Mouse (Mus musculus) heart, embryonic 16.5 days (tissue): ENCODE data around the gene Abcc10. TPM values are rescaled to one million over a fixed set of nuclear protein-coding genes. Genes with fewer than 3 reads are reported as not detected.

Experiments used
- ATAC-seq: fragments of 200-750 bp; cut with Nextera tagmentation; replicated peaks from 2 replicates; pipeline ENCODE4 v1.8.0; 2017; ENCODE audit warnings: moderate number of reproducible peaks; ENCODE audit not compliant: insufficient read depth, low FRiP score; ENCODE audit errors: extremely low read depth
- H3K27ac ChIP-seq: fragments of 300-500 bp; sonication (generic); 2 replicates; pipeline ENCODE4 v1.5.1; 2014; ENCODE audit warnings: mild to moderate bottlenecking, low read length, control low read depth, moderate library complexity
- H3K27me3 ChIP-seq: fragments of 300-500 bp; sonication (generic); 2 replicates; pipeline ENCODE4 v1.6.1; 2014; ENCODE audit warnings: low read length, mixed read lengths; ENCODE audit not compliant: control insufficient read depth, insufficient read depth
- H3K36me3 ChIP-seq: fragments of 300-500 bp; sonication (generic); 2 replicates; pipeline ENCODE4 v1.6.1; 2014; ENCODE audit not compliant: control insufficient read depth, insufficient read depth
- H3K4me1 ChIP-seq: fragments of 300-500 bp; sonication (generic); 2 replicates; pipeline ENCODE4 v1.6.1; 2014; ENCODE audit warnings: low read length, mixed read lengths; ENCODE audit not compliant: control insufficient read depth, insufficient read depth
- H3K4me2 ChIP-seq: fragments of 300-500 bp; sonication (generic); 2 replicates; pipeline ENCODE4 v1.6.1; 2014; ENCODE audit warnings: low read depth, mild to moderate bottlenecking, control low read depth, low read length
- H3K4me3 ChIP-seq: fragments of 300-500 bp; sonication (generic); 2 replicates; pipeline ENCODE4 v1.5.1; 2014; ENCODE audit warnings: mild to moderate bottlenecking, control low read depth, low read length
- H3K9ac ChIP-seq: fragments of 300-500 bp; sonication (generic); 2 replicates; pipeline ENCODE4 v1.6.1; 2014; ENCODE audit warnings: low read length, control low read depth
- H3K9me3 ChIP-seq: fragments of 300-500 bp; sonication (generic); replicated peaks from 2 replicates; pipeline ENCODE4 v1.6.1; 2016; ENCODE audit warnings: low read length; ENCODE audit not compliant: control insufficient read depth
- WGBS: fragments of 180-500 bp; shearing (Covaris S2); extraction: QIAGEN DNeasy Blood & Tissue Kit; methylation state at CpG from one replicate; pipeline ENCODE4 v1.1.7; 2014; 5-methylcytosine and 5-hydroxymethylcytosine counted together
- polyA plus RNA-seq: library from polyadenylated mRNA; unstranded; fragments of >200 nt; fragmentation: Nextera tagmentation; extraction: Ambion mirVana; gene quantifications from 2 replicates; pipeline ENCODE4 v1.2.1, GENCODE M21; 2015

The Abcc10 gene
- polyA plus RNA-seq, 1 experiment from 2014 or later: 4.9 TPM

DNA sequence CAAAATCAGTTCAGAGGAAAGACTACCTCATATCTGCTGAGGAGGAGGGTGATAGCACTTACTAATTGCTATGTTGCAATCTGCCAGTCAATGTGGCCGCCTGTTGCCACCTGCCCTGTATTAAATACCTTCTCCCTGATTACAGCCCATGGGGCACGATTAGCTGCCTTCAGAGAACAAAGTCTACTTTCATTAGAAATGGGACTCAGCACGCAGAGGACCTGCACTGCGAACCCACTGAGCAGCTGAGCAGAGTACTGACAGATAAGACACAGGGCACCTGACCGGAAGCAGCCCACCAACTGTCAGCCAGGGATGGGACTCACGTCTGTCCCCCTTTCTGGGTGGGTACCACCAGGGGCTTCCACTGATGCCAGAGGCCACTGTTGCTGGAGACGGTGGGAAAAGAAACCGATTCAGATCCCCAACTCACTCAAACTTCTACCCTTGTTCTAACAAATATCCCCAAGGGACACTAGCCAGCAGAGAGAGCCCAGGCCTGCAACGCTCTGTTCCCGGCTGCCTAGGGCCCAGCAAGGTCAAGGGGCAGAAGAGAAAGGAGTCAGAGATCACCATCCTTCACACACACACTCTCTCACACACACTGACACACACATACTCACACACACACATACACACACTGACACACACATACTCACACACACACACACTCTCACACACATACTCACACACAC is 60.0 kb downstream of the Abcc10 start:
- H3K9me3 ChIP-seq: no peaks in the 10 kb centered on the region
- 59% methylated on average over 10 of the region's 10 CpGs for WGBS
- no peak overlapping the region for H3K4me2 ChIP-seq
- H3K36me3 ChIP-seq: peaks cover 29% of the 10 kb centered on the region
- no peak overlapping the region for H3K4me3 ChIP-seq
- H3K9ac ChIP-seq: no peak overlapping the region
- no peak overlapping the region for H3K27ac ChIP-seq
- no peaks in the 10 kb centered on the region for H3K27me3 ChIP-seq
- ATAC-seq: no peak
- peaks cover 34% of the 10 kb centered on the region for H3K4me1 ChIP-seq

- WGBS: 78% methylated on average over 7 of the region's 7 CpGs
- no peak overlapping the region for H3K27ac ChIP-seq
- H3K4me2 ChIP-seq: no peak overlapping the region
- peaks cover 28% of the 10 kb centered on the region for H3K4me1 ChIP-seq
- H3K36me3 ChIP-seq: peaks cover 35% of the 10 kb centered on the region
- H3K9me3 ChIP-seq: no peaks in the 10 kb centered on the region
- H3K9ac ChIP-seq: no peak overlapping the region
- no peaks in the 10 kb centered on the region for H3K27me3 ChIP-seq
- H3K4me3 ChIP-seq: no peak overlapping the region
- ATAC-seq: no peak
Measured at GRCm38 (mm10) chr17:46267511-46267910, 60.6 kb downstream of the Abcc10 start.

DNA sequence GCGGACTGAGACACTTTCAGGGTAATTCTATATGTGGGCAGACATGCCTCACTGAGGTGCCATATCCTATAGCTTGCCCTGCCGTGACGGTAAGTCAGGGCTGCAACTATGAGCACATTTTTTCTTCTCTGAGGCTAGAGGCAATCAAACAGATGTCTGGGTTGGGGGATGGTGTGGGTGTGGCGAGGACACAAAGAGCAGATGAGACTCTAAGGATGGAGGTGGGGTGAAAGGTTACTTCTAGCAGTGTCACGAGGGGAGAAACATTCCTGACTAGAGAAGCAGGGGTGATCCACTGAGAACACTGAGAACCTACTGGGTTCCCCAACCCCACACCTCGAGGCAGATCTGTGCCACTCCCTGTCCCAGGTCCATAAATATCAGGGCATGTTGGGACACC is 61.2 kb downstream of the Abcc10 start:
- no peaks in the 10 kb centered on the region for H3K27me3 ChIP-seq
- no peak for ATAC-seq
- no peaks in the 10 kb centered on the region for H3K9me3 ChIP-seq
- peak overlapping the region; percentile 2; the same call in 1 of the 2 replicates for H3K27ac ChIP-seq
- no peak overlapping the region for H3K4me2 ChIP-seq
- H3K4me3 ChIP-seq: no peak overlapping the region
- H3K9ac ChIP-seq: no peak overlapping the region
- H3K36me3 ChIP-seq: peaks cover 40% of the 10 kb centered on the region
- 74% methylated on average over 6 of the region's 6 CpGs for WGBS
- peaks cover 25% of the 10 kb centered on the region for H3K4me1 ChIP-seq

DNA sequence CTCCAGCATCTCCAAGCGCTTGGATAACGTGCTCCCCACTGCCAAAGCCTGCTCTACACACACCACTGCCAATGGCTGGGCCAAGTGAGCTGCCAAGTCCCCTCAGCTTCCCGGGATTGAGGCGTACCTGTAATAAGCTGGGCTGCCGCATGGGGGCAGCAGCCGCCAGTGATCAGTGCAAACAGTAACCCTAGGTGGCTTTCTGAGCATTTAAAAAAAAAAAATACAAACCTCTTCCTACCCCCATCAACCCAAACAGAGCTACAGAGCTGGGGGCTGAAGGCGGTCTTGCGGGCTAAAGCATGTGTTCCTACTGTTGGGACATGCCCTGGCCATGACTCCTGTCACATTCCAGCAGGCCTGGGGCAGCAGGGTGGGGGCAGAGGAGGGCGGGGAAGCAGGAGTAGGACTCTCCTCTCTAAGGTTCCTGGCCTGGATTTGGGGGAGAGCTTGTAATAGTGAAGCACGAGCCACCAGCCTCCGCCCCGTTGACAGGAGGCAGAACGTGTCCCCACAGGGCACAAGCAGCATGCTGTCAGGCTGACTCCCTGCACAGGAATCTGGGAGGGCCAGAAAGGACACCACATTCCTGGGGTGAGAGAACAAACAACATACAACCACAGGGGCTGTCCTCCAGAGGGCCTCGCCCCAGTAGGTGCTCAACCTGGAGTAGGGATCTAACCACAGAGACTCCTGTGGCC is 62.1 kb downstream of the Abcc10 start:
- WGBS: 17% methylated on average over 14 of the region's 14 CpGs
- H3K27ac ChIP-seq: peak overlapping the region; percentile 2

DNA sequence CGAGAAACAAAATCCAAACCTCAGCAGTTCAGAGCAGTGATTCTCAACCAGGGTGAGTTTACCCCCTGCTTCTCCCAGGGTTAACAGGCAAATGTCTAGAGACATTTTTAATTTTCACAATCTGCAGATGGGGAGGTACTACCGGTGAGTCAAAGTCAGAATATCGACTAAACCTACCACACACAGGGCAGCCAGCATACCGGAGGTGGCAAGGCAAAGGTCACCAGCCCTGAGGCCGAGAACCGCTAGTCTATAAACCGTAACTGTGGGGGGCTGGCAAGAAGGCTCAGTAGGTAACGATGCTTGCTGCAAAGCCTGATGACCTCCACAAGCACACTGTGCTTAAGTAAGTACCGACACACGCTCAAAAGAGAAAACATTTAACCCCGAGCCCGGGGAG is 62.6 kb downstream of the Abcc10 start:
- no peak for ATAC-seq
- no peaks in the 10 kb centered on the region for H3K27me3 ChIP-seq
- 88% methylated on average over 12 of the region's 12 CpGs for WGBS

More for the DNA sequence above, 62.1 kb downstream of the Abcc10 start:
- no peak overlapping the region for H3K4me2 ChIP-seq
- ATAC-seq: peak; percentile 37
- no peaks in the 10 kb centered on the region for H3K9me3 ChIP-seq
- H3K36me3 ChIP-seq: peaks cover 41% of the 10 kb centered on the region
- no peak overlapping the region for H3K4me3 ChIP-seq
- H3K9ac ChIP-seq: no peak overlapping the region
- H3K4me1 ChIP-seq: peaks cover 25% of the 10 kb centered on the region
- H3K27me3 ChIP-seq: no peaks in the 10 kb centered on the region

GRCm38 (mm10) chr17:46262201-46262694 is 65.9 kb downstream of the Abcc10 start:
- Histone ChIP-seq H3K9ac (no peak overlapping the region), H3K9me3 (no peaks in the 10 kb centered on the region), H3K27me3 (no peaks in the 10 kb centered on the region), H3K27ac (no peak overlapping the region), H3K36me3 (peaks cover 69% of the 10 kb centered on the region), H3K4me1 (peaks cover 10% of the 10 kb centered on the region; the same call in 1 of the 2 replicates), H3K4me3 (no peak overlapping the region), H3K4me2 (no peak overlapping the region)
- ATAC-seq: no peak
- WGBS: 82% methylated on average over 5 of the region's 5 CpGs

More for the DNA sequence above, 62.6 kb downstream of the Abcc10 start:
- Histone ChIP-seq H3K9ac (no peak overlapping the region), H3K27ac (no peak overlapping the region), H3K9me3 (no peaks in the 10 kb centered on the region), H3K4me1 (peaks cover 25% of the 10 kb centered on the region), H3K36me3 (peaks cover 44% of the 10 kb centered on the region), H3K4me3 (no peak overlapping the region), H3K4me2 (no peak overlapping the region)

GRCm38 (mm10) chr17:46259675-46260074 is 68.5 kb downstream of the Abcc10 start:
- Histone ChIP-seq H3K4me3 (no peak overlapping the region), H3K36me3 (peaks cover 69% of the 10 kb centered on the region), H3K4me1 (no peaks in the 10 kb centered on the region), H3K27ac (no peak overlapping the region), H3K9ac (no peak overlapping the region), H3K4me2 (no peak overlapping the region), H3K27me3 (peaks cover 8% of the 10 kb centered on the region), H3K9me3 (0 out of 2 replicates have a peak, but pooled peaks cover 3% of the 10 kb centered on the region)
- no peak for ATAC-seq
- 83% methylated on average over 17 of the region's 17 CpGs for WGBS

GRCm38 (mm10) chr17:46258279-46259053 is 69.7 kb downstream of the Abcc10 start:
- H3K27ac ChIP-seq: peak overlapping the region; percentile 25; the same call in 1 of the 2 replicates
- H3K4me2 ChIP-seq: no peak overlapping the region
- H3K36me3 ChIP-seq: peaks cover 60% of the 10 kb centered on the region
- ATAC-seq: no peak
- peaks cover 2% of the 10 kb centered on the region for H3K4me1 ChIP-seq
- H3K9ac ChIP-seq: no peak overlapping the region
- no peak overlapping the region for H3K4me3 ChIP-seq
- H3K27me3 ChIP-seq: peaks cover 16% of the 10 kb centered on the region
- 80% methylated on average over 30 of the region's 30 CpGs for WGBS
- 0 out of 2 replicates have a peak, but pooled peaks cover 3% of the 10 kb centered on the region for H3K9me3 ChIP-seq
